Mouse (Mus musculus) monocyte, adult 5-6 weeks (primary cell): Measurements from ENCODE around the gene Trappc3. TPM values are rescaled to one million over a fixed set of nuclear protein-coding genes. Genes with fewer than 3 reads are reported as not detected.

Experiments used
- ATAC-seq: fragments of 153-309, 156-312 bp; replicated peaks from 2 replicates; pipeline ENCODE4 v1.8.0; 2017; ENCODE audit warnings: mild to moderate bottlenecking; ENCODE audit not compliant: low TSS enrichment, insufficient number of reproducible peaks, severe bottlenecking, poor library complexity, low FRiP score
- total RNA-seq: library from RNA; stranded (forward); fragments of 200-1000, 200-491, 200-594 nt; gene quantifications from 3 replicates; pipeline ENCODE4 v1.2.3, GENCODE M21; 2017

Gene Trappc3
- total RNA-seq, 1 experiment from 2014 or later, result 51.4 TPM

DNA sequence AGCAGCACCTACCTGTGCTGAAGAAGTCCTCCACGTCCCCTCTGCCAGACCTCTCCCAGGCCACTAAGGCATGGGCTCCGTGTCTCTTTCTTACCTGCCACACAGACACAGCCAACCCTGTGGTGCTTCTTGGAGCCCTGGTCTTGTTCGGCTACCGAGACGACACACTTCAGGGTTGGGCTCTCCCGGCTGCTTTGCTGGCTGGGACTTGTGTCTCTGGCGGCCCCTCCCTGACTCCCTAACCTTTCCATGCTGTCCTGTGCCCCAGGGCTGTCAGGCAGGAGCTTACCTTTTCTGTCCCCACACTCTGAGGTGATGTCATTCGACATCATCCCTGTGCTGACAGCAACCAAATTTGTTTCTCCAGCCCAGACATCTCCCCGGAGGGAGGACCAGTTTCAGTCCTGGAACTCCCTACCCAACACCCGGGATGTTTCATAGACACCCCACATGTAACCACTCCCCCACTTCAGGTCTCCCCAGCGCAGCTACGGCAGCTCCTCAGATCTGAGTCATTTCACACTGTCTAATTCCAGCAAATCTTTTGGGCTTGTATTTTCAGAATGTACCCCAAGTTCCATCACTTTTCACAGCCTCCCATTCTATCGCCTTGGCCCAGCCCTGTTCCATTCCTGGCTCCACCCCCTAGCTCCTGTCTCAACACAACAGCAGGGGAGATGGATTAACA is 15.8 kb upstream of the Trappc3 start:
- no peak for ATAC-seq

- ATAC-seq, result no peak
These were observed 13.8 kb upstream of the Trappc3 start for GRCm38 (mm10) chr4:126248261-126248868.

GRCm38 (mm10) chr4:126250659-126251058 is 11.5 kb upstream of the Trappc3 start:
- ATAC-seq, result no peak

DNA sequence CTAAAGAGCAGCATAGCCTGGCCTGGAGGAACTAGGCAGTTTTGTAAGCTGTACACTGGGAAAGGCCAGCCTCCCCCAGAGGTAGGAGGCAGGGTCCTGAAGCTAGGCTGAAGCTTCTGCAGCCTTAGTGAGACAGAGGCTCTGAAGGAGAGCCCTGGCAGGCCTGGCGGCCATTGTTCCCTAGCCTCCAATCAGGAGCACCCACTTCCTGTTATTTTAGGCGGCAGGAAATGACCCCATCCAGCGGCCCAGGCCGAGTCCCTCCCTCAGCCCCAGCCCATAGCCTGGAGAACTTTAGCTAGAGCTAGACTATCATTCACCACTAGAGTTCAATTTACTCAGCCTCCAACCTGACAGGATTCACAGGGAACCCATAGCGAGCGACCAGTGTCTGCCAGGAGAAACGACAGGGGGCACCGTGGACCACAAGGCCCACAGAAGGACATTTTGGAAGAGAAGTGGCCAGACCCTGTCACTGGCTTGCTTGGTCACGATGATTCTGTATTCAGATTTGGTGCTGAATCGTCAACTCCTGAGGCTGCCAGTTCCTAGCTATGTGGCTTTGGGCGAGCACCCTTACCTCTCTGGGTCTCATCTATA is 10.4 kb upstream of the Trappc3 start:
- peak; percentile 22; the same call in 1 of the 2 replicates for ATAC-seq

DNA sequence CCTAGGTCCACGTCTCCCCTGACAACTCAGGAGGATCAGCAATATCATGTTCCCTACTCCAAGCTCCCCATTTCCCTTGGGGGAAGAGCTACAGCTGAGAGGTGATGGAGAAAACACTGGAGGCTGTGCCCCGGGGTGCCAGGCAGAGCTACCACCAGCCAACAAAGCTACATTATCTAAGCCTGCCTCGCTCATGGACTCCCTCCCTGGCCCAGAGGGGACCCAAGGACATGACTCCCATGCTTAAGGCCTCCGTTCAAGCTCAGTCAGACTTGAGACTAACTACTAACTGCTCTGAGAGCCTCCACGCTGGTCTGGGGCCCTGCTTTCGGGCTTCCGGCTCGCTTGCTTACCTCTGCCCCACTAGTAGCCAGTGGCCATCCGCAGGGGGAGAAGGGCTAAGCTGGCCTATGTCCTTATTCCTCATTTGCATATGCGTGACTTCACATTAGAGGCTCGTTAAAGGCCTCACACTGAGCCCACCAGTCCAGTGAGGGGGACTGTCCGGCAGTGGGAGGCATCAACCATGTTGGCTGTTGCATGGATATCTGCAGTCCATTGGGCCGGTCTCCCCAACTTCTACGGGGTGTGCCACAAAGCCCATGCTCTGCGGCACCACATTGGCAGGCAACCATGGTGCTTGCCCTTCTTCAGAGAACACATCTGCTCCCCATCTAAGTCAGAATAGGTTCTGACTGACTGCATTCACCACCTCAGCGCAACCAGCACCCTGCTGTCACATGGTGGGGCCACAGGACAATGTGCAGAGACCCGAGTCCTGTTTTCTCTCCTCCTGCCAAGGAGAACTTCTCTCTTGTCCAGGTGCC is 9.5 kb upstream of the Trappc3 start:
- ATAC-seq, result no peak

DNA sequence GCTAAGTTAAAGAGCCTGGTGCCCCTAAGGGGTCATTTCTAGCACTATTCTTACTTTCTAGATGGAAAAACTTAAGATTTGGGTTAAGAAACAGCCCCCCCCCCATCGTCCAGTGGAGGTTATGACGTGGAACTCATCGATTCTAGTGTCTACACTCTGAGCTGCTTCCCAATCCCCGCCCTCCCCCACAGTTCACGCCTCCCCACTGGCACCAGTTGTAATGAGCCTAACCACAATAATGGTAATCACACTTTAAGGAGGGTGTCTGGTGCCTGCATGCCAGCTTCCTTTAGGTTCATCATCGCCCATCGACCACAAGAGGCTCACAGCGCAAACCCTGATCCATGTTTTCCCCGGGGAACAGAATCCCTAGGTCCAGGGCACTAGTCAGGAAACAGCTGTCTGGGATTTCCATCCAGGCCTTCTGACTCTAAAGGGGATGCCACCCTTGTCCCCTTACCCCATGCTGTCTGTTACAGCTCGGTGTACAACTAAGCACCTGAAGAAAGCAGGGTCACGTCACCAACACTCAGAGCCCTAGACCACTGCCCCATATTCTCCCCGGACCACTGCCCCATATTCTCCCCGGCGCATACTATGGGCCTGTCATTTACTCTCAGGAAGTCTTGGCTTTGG is 8.4 kb upstream of the Trappc3 start:
- ATAC-seq, result no peak

GRCm38 (mm10) chr4:126254315-126255112 is 7.6 kb upstream of the Trappc3 start:
- ATAC-seq, result no peak

GRCm38 (mm10) chr4:126255113-126256001 is 6.8 kb upstream of the Trappc3 start:
- ATAC-seq, result no peak

DNA sequence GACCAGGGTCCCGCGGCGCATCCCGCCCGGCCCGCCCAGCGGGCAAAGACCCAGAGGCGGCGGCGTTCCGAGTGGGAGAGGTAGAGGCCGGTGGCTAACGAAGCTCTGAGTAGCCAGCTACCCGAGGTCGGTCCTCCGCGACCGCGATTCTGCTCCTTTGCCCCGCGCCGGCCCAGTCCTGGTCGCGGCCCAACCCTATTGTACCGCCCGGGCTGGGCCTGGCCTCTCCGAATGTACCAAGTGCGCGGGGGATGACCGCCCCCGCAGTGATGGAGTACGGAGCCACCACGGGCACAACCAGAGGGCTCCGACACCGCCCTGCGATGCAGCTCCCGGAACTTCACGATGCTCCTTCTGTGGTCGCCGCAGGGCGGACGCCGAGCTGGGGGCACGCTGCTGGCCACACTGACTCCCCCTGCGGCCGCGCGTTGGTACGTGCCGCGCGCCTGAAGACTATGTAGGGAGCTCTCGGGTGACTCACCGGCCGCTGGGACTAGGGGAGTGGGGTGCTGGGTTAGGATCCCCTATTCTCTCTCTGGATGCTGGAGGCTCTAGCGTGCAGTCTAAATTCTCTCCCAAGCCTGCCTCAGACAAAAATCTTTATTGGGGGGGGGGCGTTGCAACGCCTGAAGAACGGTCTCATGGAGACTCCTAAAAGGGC is 5.9 kb upstream of the Trappc3 start, which contains the start of gene Map7d1:
Gene Map7d1 (minus strand): TSS at position 213 of the 661 bp plus-strand sequence.
- ATAC-seq, result peak; percentile 40

DNA sequence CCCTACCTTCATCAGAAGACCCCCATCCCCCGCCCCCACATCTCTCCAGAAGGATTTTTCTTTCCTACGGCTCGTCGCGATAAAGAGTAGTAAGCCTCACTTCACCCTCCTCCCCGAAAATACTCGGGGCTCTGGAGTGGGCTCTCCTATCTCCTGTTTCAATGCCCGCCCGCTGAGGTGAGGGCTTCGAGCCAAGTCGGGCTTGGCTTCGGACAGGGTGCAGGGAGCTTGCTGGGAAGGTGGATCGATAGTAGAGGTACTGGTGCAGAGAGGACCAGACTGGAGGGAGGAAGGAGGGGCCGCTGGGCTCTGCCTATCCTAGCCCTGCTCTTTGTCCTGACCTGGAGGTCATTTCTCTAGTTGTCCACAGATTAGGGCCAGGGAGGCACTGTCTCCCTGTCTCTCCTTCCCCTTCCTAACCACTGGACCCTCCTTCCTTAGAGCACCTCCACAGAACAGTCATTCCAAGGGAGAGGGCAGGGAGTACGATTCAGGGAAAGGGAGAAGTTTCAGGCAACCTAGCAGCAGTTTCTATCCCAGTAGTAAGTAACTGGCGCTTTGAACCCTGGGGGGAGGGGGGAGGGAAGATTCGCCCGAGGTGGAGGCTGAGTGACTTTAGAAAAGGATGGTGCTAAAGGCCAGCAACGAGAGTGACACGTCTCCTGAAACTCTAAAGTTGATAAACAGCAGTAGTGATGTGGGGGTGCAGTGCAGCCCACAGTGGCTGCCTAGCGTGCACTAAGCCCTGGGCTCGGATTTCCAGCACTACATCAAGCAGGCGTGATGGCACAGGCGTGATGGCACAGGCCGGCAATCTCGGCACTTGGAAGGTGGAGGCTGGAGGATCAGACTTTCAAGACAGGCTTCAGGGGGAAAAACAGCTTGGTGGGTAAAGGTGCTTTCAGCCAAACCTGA is 4.9 kb upstream of the Trappc3 start:
- no peak for ATAC-seq

GRCm38 (mm10) chr4:126259063-126259462 is 3.1 kb upstream of the Trappc3 start:
- no peak for ATAC-seq

- peak; percentile 19 for ATAC-seq
These were observed 2.5 kb upstream of the Trappc3 start for GRCm38 (mm10) chr4:126259523-126260160.

DNA sequence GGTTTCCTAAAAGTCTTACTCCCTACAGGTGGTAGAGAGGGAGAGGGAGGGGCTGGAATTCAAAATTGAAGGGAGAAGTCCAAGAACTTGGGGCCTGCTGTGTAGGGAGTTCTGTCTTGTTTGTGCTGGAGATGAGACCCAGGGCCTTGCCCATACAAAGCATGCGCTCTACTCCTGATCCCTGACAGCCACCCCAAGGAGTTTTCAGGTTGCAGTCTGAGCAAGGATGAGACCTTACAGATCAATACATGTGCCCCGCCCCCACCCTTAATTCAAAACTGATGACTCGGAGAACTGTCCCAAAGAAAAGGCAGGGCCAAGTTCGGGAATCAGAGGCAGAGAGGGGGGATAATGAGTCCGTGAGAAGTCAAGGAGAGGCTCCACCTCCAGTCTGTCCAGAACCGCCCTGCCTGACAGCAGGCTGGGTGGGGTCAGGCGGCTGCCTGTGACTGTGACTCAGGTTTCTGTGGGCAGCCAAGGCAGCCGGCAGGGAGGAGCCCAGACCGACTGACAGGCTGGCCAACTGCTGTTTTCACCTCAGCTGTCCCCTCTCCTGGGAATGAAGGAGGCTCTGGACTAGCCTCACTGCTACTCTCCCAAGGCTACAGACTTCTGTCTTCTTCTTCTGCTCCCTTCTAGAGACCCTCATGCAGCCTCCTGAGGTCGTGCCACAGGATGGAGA is 1.5 kb upstream of the Trappc3 start:
- peak; percentile 51 for ATAC-seq

- ATAC-seq, result no peak
These were observed 859 bp upstream of the Trappc3 start for GRCm38 (mm10) chr4:126261266-126261665.

DNA sequence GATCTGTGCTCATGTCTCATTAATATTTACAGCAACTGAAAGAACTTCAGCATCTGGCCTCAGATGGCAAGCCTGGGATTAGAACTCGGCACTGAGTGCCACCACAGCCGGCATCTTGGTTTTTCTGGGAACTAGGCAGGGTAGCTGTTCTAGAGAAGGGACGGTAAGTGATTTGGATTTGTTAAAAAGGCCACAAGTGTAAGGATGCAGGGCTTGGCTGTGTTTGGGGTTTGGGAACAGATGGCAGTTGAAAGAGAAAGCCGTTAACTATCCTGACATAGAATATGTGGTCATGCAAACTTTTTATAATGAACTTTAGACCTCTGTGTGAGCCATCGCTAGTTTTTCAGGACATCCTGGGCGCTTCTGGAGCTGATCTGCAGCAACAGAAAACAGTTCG is 450 bp upstream of the Trappc3 start:
- no peak for ATAC-seq
